Mouse (Mus musculus): Measurements from ENCODE around the gene Phlda2.
A peak's percentile ranks its signal among the peaks of the same experiment; 100 is the strongest.
"Not testable (repeated sequence)": the region's sequence is repeated elsewhere in the genome, so short reads cannot be mapped to it uniquely, and the experiment has no call there.

Gene Phlda2

DNA sequence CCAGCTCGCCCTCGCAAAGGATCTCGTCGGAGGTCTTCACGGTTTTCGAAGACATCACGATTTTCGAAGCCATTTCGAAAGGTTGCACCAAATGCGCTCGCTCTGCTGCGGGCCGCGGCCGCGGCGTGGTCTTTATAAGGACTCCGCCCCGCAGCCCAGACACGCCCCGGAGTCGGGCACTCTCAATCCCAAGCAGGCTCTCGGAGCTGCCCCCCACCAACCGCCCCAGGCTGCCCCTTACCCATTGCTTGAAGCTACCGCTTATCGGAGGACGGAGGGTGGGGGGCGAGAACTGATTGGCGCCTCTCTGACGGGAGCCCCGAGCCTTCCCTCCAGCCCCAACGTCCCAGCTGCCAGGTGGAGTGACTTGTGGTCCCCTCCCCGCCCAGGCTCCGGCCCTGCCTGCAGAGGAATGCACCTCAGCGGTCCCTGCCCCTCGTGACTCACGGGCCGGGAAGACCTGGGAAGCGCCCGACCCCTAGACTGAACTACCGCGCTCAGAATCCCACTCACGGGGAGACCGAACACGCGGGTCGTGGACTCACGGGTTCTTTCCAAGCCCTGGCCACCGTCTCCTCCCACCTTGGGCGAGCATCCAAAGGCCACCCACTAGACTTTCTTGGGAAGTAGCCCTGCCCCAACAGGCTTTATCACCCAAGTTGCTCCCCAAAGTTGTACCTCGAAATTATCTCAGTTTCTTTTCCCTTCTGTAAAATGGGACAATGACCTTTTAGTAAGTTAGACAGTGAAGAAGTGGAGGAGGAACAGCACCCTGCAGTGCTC is at the start of gene Phlda2:
Phlda2 (minus strand) TSS at position 733 of the 783 bp plus-strand sequence.
- DNase-seq (ENCODE audit: extremely low read depth, low read depth): peak; percentile 52

DNA sequence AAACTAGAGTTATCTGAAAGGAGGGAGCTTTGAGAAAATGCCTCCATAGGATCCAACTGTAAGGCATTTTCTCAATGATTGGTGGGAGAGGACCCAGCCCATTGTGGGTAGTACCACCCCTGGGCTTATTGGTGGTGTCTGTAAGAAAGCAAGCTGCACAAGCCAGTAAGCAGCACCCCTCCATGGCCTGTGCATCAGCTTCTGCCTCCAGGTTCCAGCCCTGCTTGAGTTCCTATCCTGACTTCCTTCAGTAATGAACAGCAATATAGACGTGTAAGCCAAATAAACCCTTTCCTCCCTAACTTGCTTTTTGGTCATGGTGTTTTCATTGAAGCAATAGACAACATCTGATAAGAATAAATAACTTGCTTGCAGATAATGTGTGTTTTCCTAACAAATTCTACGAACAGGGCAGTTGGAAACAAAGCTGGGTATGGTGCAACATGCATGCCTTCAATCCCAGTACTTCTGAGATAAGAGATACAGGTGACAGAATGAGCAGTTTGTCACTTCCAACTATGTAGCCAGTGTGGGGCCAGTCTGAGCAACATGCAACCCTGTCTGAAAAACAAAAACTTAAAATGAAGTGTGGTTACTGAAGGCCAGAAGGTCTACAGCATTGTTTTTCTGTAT is 46.8 kb upstream of the Phlda2 start:
- DNase-seq (ENCODE audit: extremely low read depth, low read depth): no peak

DNA sequence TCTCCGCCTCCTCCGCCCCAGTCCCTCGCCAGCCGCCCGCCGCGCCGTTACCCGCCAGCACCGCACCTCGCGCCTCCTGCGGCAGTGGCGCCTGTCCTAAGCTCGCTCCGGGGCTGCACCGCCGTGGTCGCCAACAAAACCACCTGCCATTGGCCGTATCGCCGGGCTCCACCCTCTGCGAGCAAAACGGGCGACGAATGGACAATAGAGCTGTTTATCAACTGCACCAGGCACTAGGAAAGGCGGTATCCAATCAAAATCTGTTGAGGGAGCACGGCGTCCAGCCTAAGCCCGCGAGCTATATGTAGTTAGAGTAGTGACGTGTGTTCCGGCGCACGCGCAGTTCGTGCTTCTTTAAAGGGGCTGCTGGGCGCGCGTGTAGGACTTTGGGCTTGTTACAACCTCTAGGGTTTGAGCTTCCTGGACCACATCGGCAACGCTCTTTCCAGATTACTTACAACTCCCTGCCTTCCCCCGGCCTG is 46.1 kb upstream of the Phlda2 start, which contains the start of gene Nap1l4:
Nap1l4 (minus strand) TSS at position 131 of the 482 bp plus-strand sequence.
- DNase-seq (ENCODE audit: extremely low read depth, low read depth): peak; percentile 98

GRCm38 (mm10) chr7:143548231-143548961 is 45.4 kb upstream of the Phlda2 start:
- DNase-seq (ENCODE audit: extremely low read depth, low read depth): peak; percentile 53

DNA sequence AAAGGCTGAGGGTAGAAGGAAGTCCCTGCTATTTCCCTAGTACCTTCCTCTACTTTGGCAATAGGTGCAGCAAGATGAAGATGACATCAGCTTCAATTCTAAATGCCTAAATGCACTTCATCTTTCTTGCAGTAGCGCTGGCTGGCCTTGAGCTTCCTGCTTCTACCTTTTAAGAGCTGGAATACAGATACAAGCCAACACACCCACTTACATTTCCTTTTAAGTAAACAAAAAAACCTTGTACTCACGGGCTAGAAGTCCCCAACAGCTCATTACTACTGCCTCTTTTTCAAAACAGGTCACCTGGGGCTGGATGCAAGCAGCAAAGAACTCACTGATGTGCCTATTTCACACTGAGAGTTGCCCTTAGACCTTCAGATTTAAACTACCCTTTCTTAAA is 43.6 kb upstream of the Phlda2 start:
- DNase-seq (ENCODE audit: extremely low read depth, low read depth): no peak

GRCm38 (mm10) chr7:143544368-143544767 is 41.4 kb upstream of the Phlda2 start:
- DNase-seq (ENCODE audit: extremely low read depth, low read depth): no peak

DNA sequence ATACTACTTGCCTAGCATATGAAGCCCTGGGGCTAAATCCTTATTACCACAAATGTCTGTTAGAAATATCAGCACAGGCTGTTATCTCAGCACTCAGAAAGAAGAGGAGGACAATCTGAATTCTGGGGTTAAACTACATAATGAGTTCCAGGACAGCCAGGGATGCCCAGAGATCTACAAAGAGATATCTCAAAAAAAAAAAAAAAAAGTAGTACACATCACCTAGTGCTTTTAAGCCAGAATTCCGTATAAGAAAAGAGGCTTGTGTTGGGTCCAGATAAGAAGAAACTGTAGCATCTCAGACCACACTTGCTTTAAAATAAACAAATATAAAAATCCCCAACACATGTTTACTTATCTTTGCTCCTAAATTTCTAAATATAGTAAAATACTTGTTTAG is 35.7 kb upstream of the Phlda2 start:
- no peak for DNase-seq (ENCODE audit: extremely low read depth, low read depth)

- not testable (repeated sequence) for DNase-seq (ENCODE audit: extremely low read depth, low read depth)
Measured at GRCm38 (mm10) chr7:143538229-143538628, 35.3 kb upstream of the Phlda2 start.

DNA sequence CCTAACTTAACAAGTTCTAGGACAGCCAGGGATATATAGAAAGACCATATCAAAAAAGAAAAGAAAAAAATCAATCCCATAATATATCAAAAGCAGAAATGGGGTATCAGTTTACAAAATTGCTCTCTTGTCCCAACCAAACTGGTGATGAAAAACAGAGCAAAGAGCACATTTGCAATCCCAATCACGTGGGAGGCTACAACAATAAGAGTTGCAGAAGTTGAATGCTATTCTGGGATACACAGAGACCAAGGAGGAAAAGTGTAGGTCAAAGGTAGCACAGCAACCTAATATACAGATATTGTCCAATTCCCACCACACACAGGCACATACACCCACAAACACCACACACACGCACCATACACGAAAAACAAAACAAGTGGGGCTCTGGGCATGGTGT is 33.3 kb upstream of the Phlda2 start:
- DNase-seq (ENCODE audit: extremely low read depth, low read depth): no peak

DNA sequence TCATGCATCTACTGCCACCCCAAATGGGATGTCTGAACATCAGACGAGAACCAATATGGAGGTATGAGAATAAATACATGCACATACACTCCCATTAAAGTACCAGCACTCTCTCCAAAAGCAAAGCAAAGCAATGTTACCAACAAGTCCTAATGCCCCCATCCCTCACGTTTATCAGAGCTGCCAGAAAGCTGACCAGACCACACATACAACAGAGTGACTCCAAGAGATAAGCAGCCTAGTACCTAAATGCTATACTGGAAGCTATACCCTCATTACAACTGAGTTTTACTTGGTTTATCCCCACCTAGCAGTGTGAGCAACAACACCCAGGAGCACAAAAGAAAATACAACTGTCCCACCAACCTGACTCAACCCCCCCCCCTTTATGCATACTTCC is 30.3 kb upstream of the Phlda2 start:
- DNase-seq (ENCODE audit: extremely low read depth, low read depth): peak; percentile 69

GRCm38 (mm10) chr7:143532410-143532809 is 29.5 kb upstream of the Phlda2 start:
- DNase-seq (ENCODE audit: extremely low read depth, low read depth): no peak

- no peak for DNase-seq (ENCODE audit: extremely low read depth, low read depth)
Measured at GRCm38 (mm10) chr7:143519333-143519732, 16.4 kb upstream of the Phlda2 start.

GRCm38 (mm10) chr7:143514416-143514768 is 11.4 kb upstream of the Phlda2 start:
- DNase-seq (ENCODE audit: extremely low read depth, low read depth): no peak

GRCm38 (mm10) chr7:143513763-143514415 is 10.9 kb upstream of the Phlda2 start:
- no peak for DNase-seq (ENCODE audit: extremely low read depth, low read depth)

GRCm38 (mm10) chr7:143511335-143511712 is 8.4 kb upstream of the Phlda2 start:
- DNase-seq (ENCODE audit: extremely low read depth, low read depth): no peak

GRCm38 (mm10) chr7:143510593-143511334 is 7.8 kb upstream of the Phlda2 start:
- no peak for DNase-seq (ENCODE audit: extremely low read depth, low read depth)

DNA sequence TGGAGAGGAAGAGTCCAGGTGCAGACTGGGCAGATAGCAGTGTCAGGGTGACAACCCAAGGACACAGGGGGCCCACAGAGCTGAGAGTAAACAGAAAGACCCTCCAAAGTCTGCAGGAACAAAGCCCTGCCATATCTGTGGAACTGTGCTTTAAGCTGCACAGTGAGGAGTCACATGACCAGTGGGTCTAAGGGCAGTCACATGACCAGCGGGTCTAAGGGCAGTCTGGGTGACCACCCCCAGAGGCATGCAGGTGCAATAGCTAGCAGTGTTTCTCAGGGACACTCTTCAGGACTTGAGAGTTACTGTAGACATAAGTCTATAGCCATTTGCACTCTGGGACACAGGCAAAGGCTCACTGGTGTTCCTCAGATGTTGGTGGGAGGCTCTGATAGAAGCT is 6.6 kb upstream of the Phlda2 start:
- no peak for DNase-seq (ENCODE audit: extremely low read depth, low read depth)

DNA sequence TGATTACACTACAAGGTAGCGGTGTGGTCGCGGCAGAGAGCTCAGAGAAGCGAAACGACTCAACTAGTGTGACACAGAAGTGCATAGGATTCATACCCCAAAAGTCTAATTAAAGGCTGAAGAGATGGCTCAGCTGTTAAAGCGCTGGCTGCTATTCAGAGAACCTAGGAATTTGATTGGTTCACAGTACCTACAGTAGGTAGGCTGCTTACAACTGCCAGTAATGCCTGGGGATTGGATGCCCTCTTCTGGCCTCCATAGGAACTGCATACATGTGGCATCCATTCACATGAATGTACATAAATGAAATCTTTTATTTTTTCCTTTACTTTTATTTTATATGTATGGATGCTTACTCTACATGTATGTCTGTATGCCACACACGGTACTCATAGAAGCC is 3.7 kb upstream of the Phlda2 start:
- peak; percentile 77 for DNase-seq (ENCODE audit: extremely low read depth, low read depth)

DNA sequence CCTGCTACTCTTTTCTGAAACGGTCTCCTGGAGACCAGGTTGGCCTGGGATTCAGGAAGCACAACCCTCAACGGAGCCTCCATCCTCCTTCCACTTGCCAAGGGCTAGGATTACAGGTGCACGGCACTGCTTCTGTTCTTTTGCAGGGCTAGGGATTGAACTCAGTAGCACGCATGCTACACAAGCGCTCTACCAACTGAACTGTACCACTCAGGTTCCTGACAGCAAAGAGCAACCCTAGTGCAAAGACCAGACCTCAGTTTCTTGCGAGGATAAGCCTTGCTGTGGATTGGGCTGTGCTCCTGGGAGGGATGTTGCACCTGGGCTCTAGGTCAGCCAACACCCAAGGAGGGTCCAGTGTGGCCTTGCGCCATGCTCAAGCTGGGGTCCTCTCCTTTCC is 3.3 kb upstream of the Phlda2 start:
- DNase-seq (ENCODE audit: extremely low read depth, low read depth): no peak

GRCm38 (mm10) chr7:143505823-143506222 is 2.9 kb upstream of the Phlda2 start:
- DNase-seq (ENCODE audit: extremely low read depth, low read depth): peak; percentile 70

GRCm38 (mm10) chr7:143505411-143505810 is 2.5 kb upstream of the Phlda2 start:
- peak; percentile 30 for DNase-seq (ENCODE audit: extremely low read depth, low read depth)
